Mouse (Mus musculus) forebrain, embryonic 13.5 days (tissue): ENCODE measurements around the gene Reg4. TPM values are rescaled to one million over a fixed set of nuclear protein-coding genes. Genes with fewer than 3 reads are reported as not detected.

ENCODE experiments used
- ATAC-seq: fragments of 200-750 bp; cut with Nextera tagmentation; 2 replicates; pipeline ENCODE4 v1.8.0; 2017
- H3K27ac ChIP-seq: fragments of 300-500 bp; sonication (generic); 2 replicates; pipeline ENCODE4 v1.5.1; 2015; ENCODE audit warnings: inconsistent platforms, mild to moderate bottlenecking, moderate library complexity
- H3K27me3 ChIP-seq: fragments of 300-500 bp; sonication (generic); 2 replicates; pipeline ENCODE4 v1.6.1; 2015; ENCODE audit warnings: mild to moderate bottlenecking, inconsistent platforms
- H3K36me3 ChIP-seq: fragments of 300-500 bp; sonication (generic); 2 replicates; pipeline ENCODE4 v1.6.1; 2015; ENCODE audit warnings: mild to moderate bottlenecking, inconsistent platforms; ENCODE audit not compliant: poor library complexity, severe bottlenecking
- H3K4me1 ChIP-seq: fragments of 300-500 bp; sonication (generic); 2 replicates; pipeline ENCODE4 v1.6.1; 2015; ENCODE audit warnings: inconsistent platforms
- H3K4me2 ChIP-seq: fragments of 300-500 bp; sonication (generic); 2 replicates; pipeline ENCODE4 v1.6.1; 2015; ENCODE audit warnings: inconsistent platforms, mild to moderate bottlenecking, moderate library complexity
- H3K4me3 ChIP-seq: fragments of 300-500 bp; sonication (generic); 2 replicates; pipeline ENCODE4 v1.5.1; 2015; ENCODE audit warnings: mild to moderate bottlenecking, inconsistent platforms
- H3K9ac ChIP-seq: fragments of 300-500 bp; sonication (generic); 2 replicates; pipeline ENCODE4 v1.6.1; 2015; ENCODE audit warnings: mild to moderate bottlenecking, inconsistent platforms
- H3K9me3 ChIP-seq: fragments of 300-500 bp; sonication (generic); replicated peaks from 2 replicates; pipeline ENCODE4 v1.6.1; 2016; ENCODE audit warnings: inconsistent platforms
- WGBS: fragments of 180-500 bp; shearing (Covaris S2); methylation state at CpG from one replicate; pipeline ENCODE4 v1.1.7; 2015; 5-methylcytosine and 5-hydroxymethylcytosine counted together
- polyA plus RNA-seq: library from polyadenylated mRNA; unstranded; fragments of >200 nt; fragmentation: Nextera tagmentation; extraction: Ambion mirVana; gene quantifications from 2 replicates; pipeline ENCODE4 v1.2.1, GENCODE M21; 2015

The Reg4 gene
- not detected in 2 replicates for polyA plus RNA-seq

DNA sequence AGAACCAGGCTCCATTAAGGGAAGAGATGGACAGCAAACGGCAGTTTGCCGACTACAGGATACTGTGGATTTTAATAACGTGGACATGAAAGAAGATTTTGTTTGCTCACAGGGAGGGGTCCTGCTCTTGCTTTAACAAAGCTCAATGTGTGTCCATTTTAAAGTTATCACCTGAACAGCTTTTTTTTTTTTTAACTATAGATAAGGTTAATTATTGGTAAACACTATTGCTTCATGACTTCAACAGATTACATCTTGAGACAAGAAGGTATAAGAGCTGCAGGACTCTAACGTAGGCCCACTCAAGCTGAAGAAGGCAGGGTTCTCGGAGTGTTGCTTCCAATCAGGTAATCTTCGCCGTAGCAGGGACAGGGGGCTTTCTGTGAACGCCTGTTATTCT, at the start of gene Reg4:
Gene Reg4 (plus strand): TSS at position 301 of the 400 bp plus-strand sequence.
- H3K4me3 ChIP-seq = no peak within 1 kb of the TSS
- H3K4me1 ChIP-seq = 0 out of 2 replicates have a peak, but pooled peaks cover 3% of the 10 kb centered on the region
- no peaks in the 10 kb centered on the region for H3K27me3 ChIP-seq
- H3K36me3 ChIP-seq = no peaks in the 10 kb centered on the region
- no peak within 1 kb of the TSS for H3K4me2 ChIP-seq
- H3K9me3 ChIP-seq = no peaks in the 10 kb centered on the region
- no peak for ATAC-seq
- WGBS = 82% methylated on average over 8 of the region's 8 CpGs
- H3K9ac ChIP-seq = no peak within 1 kb of the TSS
- no peak within 1 kb of the TSS for H3K27ac ChIP-seq

DNA sequence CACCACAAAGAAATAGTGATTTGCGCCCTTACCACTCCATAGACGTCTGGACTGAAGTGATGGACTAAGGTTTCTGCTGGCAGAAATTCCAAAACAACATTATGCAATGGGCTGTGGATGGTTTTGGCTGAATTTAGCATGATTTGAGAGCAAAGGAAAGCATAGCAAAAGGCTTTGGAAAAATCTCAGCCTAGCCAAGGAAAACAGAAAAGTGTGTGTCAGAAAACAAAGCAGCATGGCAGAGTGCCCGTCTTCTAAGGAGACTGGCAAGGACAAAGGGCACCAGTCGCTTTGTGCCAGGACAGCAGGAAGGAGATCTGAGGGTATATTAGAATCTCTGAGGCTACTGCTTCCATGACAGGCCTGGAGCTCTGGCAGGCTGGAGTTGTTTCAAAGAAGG, 43.6 kb upstream of the Reg4 start:
- ATAC-seq = no peak
- H3K9ac ChIP-seq = no peak overlapping the region
- WGBS = 70% methylated on average over 4 of the region's 4 CpGs

DNA sequence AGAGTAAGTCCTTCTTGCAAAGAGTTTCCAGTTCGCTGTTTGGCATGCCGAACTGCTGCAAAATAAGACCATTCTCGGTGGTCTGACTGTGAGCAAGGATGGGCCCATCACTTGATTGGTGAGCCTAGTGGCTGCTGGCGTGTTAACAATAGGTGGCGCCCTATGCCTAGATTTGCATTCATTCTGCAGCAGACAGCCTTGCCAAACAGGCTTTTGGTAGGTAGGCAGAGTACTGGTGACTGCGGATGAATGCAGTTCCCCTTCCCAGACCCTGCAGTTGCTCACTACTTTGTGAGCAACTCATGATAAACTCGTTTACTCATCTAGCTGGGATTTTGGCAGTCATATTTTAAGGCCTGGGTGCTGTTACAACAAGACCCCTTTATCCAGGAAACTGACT, 41.2 kb upstream of the Reg4 start:
- H3K27me3 ChIP-seq = no peaks in the 10 kb centered on the region
- H3K9ac ChIP-seq = no peak overlapping the region
- no peak overlapping the region for H3K4me2 ChIP-seq
- H3K27ac ChIP-seq = no peak overlapping the region
- peak; percentile 81 for ATAC-seq
- WGBS = 21% methylated on average over 7 of the region's 7 CpGs
- no peaks in the 10 kb centered on the region for H3K36me3 ChIP-seq
- H3K9me3 ChIP-seq = no peaks in the 10 kb centered on the region
- H3K4me1 ChIP-seq = peaks cover 10% of the 10 kb centered on the region; the same call in 1 of the 2 replicates
- no peak overlapping the region for H3K4me3 ChIP-seq

More for the DNA sequence above, 43.6 kb upstream of the Reg4 start:
- Histone ChIP-seq H3K9me3 (no peaks in the 10 kb centered on the region), H3K4me2 (no peak overlapping the region), H3K27ac (no peak overlapping the region), H3K4me3 (no peak overlapping the region), H3K27me3 (no peaks in the 10 kb centered on the region), H3K36me3 (no peaks in the 10 kb centered on the region), H3K4me1 (no peaks in the 10 kb centered on the region)

DNA sequence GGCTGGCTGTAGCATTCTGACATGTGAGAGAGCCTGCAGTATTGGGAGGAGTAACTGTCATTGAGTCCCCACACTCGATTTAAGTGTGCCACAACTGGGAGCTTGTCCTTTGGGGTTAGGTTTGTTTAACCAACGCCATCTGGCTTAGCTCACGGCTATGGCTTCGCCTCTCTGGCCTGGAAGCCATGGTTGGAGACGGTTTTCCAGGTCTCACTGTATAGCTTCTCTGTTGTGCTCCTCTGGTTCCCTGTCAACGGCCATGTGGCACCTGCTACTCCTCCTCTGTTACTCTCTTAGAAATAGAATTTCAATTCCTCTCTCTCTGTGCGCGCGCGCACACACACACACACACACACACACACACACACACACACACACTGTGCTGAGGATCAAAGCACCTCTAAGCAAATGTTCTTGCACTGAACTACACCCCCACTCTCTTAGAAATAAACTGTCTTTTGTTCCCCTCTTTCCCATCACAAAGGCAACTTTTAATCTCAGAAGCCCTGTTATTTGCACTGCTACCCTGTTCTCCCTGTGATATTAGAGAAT, 36.7 kb upstream of the Reg4 start:
- ATAC-seq = 0 out of 2 replicates have a peak, but pooled peaks have one; percentile 41
- no peak overlapping the region for H3K27ac ChIP-seq
- H3K4me3 ChIP-seq = no peak overlapping the region
- H3K9ac ChIP-seq = no peak overlapping the region
- H3K9me3 ChIP-seq = no peaks in the 10 kb centered on the region
- no peaks in the 10 kb centered on the region for H3K36me3 ChIP-seq
- 43% methylated on average over 10 of the region's 10 CpGs for WGBS
- no peaks in the 10 kb centered on the region for H3K27me3 ChIP-seq
- no peak overlapping the region for H3K4me2 ChIP-seq
- peaks cover 10% of the 10 kb centered on the region; the same call in 1 of the 2 replicates for H3K4me1 ChIP-seq

DNA sequence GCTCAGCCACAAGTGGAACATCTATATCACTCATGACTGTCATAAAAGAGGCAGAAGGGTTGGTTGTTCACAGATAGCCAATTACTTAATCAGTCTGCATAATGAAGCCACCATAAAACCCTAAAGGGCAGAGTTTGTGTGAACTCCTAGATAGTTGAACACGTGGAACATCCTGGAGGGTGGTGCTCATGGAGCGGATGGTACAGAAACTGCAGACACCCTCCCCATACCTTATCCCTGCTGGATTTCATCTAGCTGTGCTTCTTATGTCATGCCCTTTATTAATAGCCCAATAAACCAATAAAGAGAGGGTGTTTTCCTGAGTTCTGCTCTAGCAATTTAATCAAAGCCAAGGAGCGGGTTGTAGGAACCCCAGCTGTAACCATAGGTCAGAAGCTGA, 34.2 kb upstream of the Reg4 start:
- no peaks in the 10 kb centered on the region for H3K36me3 ChIP-seq
- no peaks in the 10 kb centered on the region for H3K27me3 ChIP-seq
- no peak overlapping the region for H3K9ac ChIP-seq
- H3K27ac ChIP-seq = no peak overlapping the region
- H3K4me2 ChIP-seq = no peak overlapping the region
- ATAC-seq = no peak
- peaks cover 10% of the 10 kb centered on the region; the same call in 1 of the 2 replicates for H3K4me1 ChIP-seq
- no peaks in the 10 kb centered on the region for H3K9me3 ChIP-seq
- 95% methylated on average over 3 of the region's 3 CpGs for WGBS
- no peak overlapping the region for H3K4me3 ChIP-seq

DNA sequence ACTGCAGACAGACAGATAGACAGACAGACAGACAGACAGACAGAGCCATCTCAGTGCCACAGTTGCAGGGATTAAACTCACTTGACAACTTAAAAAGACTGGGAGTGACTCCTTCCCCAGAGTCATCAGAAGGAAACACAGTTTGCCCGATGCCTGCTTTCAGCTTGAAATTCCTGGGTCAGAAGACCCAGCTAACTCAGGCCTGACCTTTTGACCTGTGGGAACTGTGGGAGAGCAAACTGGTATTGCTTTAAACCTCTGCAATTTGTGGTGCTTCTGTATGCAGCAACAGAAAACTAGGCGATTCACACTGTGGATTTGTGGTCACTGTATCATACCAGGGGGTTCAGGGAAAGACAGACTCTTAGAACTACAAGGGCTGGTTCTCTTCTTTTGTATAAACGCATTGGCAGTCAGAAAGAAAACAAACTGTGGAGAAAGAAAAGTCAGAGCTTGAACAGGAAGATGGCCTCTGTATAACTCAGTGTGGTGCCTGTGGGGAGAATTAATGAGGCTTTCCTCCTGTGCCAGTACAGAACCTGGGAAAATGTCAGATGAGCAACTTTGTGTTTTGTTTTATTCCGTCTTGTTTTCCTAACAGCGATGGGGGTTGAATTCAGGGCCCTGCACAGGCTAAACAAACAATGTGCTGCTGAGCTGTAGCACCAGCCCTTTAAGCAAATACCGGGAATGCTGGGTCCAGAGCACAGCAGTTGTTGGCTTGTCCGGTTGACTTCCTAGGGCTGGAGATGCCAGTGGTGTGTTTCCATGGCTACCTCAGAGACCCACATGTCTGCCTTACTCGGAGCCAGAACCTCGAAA, 24.0 kb upstream of the Reg4 start:
- 16% methylated on average over 9 of the region's 9 CpGs for WGBS
- no peak for ATAC-seq
- Histone ChIP-seq H3K27ac (no peak overlapping the region), H3K4me1 (0 out of 2 replicates have a peak, but pooled peaks cover 8% of the 10 kb centered on the region), H3K9me3 (no peaks in the 10 kb centered on the region), H3K27me3 (no peaks in the 10 kb centered on the region), H3K4me3 (no peak overlapping the region), H3K36me3 (no peaks in the 10 kb centered on the region), H3K4me2 (no peak overlapping the region), H3K9ac (no peak overlapping the region)

DNA sequence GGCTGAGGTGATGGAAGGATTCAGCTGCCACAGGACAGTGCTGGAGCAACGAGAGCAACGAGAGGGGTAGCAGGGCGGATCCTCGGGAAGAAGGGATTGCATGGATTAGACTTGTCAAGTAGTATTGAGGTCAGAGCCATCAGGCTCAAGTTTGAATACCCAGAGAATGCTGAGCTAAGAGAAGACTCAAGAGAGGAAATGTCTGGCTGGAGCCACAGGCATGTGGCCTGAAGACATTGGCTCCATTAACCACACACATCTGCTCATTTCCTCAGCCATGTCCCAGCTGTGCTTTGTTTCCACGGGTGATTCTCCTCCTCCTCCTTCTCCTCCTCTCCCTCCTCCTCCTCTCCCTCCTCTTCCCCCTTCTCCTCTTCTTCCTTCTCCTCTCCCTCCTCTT, 22.2 kb upstream of the Reg4 start:
- Histone ChIP-seq H3K9ac (no peak overlapping the region), H3K4me3 (no peak overlapping the region), H3K4me2 (no peak overlapping the region), H3K4me1 (0 out of 2 replicates have a peak, but pooled peaks cover 8% of the 10 kb centered on the region), H3K9me3 (no peaks in the 10 kb centered on the region), H3K27ac (no peak overlapping the region), H3K27me3 (no peaks in the 10 kb centered on the region), H3K36me3 (no peaks in the 10 kb centered on the region)
- 76% methylated on average over 5 of the region's 5 CpGs for WGBS
- no peak for ATAC-seq

DNA sequence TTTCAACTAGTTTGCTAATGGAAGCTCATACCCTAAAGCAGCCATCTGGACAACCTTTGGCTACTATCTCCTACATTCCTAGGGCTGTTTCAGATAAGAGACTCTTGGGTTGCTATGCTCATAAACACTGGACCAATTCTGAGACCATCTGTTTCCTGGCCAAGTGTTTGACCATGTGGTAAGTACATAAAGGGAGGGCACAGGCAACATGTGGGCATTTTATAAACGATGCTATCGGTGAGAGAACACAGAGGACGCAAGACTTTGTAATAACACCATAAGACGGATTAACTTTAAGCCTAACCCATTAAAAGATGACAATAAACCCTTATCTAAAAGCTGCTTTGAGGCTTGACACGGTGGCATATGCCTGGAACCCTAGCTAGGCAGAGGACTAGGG, 18.7 kb upstream of the Reg4 start:
- Histone ChIP-seq H3K27me3 (no peaks in the 10 kb centered on the region), H3K36me3 (no peaks in the 10 kb centered on the region), H3K9ac (no peak overlapping the region), H3K27ac (no peak overlapping the region), H3K9me3 (no peaks in the 10 kb centered on the region), H3K4me1 (0 out of 2 replicates have a peak, but pooled peaks cover 1% of the 10 kb centered on the region), H3K4me3 (no peak overlapping the region), H3K4me2 (no peak overlapping the region)
- WGBS = 85% methylated on average over 5 of the region's 5 CpGs
- no peak for ATAC-seq

DNA sequence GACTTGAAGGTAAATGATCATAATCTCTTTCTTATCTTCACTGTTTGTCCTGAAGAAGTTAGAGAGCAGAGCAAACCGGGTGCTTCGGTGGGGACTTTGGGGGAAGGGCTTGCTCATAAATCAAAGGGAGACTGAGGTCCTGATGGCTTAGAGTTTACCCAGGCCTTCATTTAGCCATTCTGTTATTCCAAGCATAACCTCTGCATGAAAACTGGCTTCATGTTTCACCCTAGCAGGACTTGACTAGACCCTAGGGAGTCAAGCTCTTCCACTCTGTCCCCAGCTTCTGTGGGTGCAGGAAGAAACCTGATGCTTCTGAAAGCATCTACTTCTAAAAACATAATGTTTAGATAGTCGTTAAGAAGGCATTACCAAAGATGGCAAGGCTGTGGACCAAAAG, 15.0 kb upstream of the Reg4 start:
- WGBS = 73% methylated on average over 3 of the region's 3 CpGs
- ATAC-seq = no peak
- H3K4me1 ChIP-seq = peaks cover 14% of the 10 kb centered on the region
- H3K36me3 ChIP-seq = no peaks in the 10 kb centered on the region
- H3K9ac ChIP-seq = no peak overlapping the region
- no peak overlapping the region for H3K27ac ChIP-seq
- no peaks in the 10 kb centered on the region for H3K27me3 ChIP-seq
- no peaks in the 10 kb centered on the region for H3K9me3 ChIP-seq
- no peak overlapping the region for H3K4me3 ChIP-seq
- no peak overlapping the region for H3K4me2 ChIP-seq

DNA sequence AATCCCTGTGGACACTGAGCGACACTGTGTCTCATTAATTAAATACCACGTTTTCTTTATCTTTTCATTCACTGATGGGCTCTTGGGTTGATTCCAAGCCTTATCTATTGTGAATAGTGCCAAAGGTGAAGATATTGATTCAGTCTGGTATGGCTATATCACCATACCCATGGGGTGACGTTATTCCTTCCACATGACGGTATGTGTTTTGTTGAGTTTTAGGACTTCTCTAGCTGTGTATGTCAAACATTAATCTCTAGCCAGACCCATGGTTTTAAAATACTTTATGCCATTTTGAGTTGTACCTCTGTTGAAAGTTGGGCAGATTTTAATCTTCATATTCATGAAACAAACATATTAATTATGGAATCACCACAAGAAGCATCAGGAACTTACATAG, 12.8 kb upstream of the Reg4 start:
- no peaks in the 10 kb centered on the region for H3K9me3 ChIP-seq
- no peak overlapping the region for H3K9ac ChIP-seq
- no peak overlapping the region for H3K4me3 ChIP-seq
- H3K4me1 ChIP-seq = peaks cover 17% of the 10 kb centered on the region
- no peak overlapping the region for H3K27ac ChIP-seq
- no peak for ATAC-seq
- 79% methylated on average over 4 of the region's 4 CpGs for WGBS
- no peak overlapping the region for H3K4me2 ChIP-seq
- H3K27me3 ChIP-seq = no peaks in the 10 kb centered on the region
- H3K36me3 ChIP-seq = no peaks in the 10 kb centered on the region

DNA sequence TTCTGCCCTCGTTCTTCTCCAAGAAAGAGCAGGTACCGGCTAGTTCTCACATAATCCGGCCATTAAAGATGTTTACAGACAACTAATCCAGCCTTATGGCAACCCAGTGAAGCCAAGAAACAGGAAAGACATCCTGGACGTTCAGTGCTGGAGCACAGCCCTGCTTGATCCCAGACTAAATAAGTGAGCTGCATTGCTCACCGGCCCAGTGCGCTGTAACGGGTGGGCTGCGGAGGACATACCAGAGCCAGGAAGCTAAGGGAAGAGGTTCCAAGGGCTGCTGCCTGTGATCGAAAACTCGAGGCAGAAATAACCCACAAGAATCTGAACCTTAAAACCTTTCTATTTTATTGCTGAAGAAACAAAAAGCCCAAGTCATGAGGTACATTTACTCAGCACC, 11.1 kb upstream of the Reg4 start:
- no peak overlapping the region for H3K4me2 ChIP-seq
- H3K27me3 ChIP-seq = no peaks in the 10 kb centered on the region
- 66% methylated on average over 10 of the region's 10 CpGs for WGBS
- peaks cover 17% of the 10 kb centered on the region for H3K4me1 ChIP-seq
- H3K4me3 ChIP-seq = no peak overlapping the region
- peak overlapping the region; percentile 74 for H3K27ac ChIP-seq
- no peak overlapping the region for H3K9ac ChIP-seq
- H3K9me3 ChIP-seq = no peaks in the 10 kb centered on the region
- peak; percentile 67 for ATAC-seq
- no peaks in the 10 kb centered on the region for H3K36me3 ChIP-seq

DNA sequence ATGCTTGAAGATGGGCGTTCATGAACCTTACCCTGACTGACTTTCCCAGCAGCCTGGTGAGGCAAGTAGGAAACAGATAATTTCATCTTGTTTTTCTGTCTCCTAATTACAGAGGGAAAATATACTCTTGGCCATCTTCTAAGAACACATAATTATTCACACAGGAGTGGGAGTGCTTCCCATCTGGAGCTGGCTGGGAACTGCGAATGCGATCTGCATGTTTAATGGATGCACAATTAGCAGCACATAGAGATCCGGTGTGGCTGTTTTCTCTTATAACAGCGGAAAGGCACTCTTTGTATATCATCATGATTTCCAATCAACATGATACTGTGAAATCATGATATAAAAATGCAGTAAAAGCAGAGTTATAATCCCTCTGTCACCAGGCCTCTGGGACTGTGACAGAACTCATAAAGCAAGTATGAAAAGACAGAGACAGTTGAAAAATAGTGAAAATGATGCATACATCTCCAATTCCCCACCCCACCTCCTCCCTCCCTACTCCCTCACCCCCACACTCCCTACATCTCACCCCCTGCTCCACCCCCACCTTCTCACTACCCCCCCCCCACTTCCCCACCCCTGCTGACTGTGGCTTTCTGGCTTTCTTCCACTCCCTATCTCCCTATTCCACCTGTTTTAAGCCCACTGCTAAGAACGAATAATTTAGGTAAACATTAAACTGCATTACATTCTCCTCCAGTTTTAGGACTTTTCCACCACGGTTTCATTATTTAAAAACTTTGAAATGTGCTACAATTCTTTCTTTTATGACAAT, 10.5 kb upstream of the Reg4 start:
- Histone ChIP-seq H3K36me3 (no peaks in the 10 kb centered on the region), H3K4me1 (peaks cover 17% of the 10 kb centered on the region), H3K4me2 (peak overlapping the region; percentile 33), H3K4me3 (no peak overlapping the region), H3K9ac (no peak overlapping the region), H3K27me3 (no peaks in the 10 kb centered on the region), H3K9me3 (no peaks in the 10 kb centered on the region), H3K27ac (peak overlapping the region; percentile 74)
- peak; percentile 96 for ATAC-seq
- 53% methylated on average over 7 of the region's 7 CpGs for WGBS
